Mouse (Mus musculus) bone marrow macrophage, adult 2 months (primary cell): ENCODE data around the gene Eif3c.

Experiments used
- CTCF ChIP-seq: IDR thresholded peaks from 2 replicates; pipeline ENCODE4 v1.5.1; 2012; ENCODE audit warnings: low read depth, mild to moderate bottlenecking, low read length, moderate library complexity
- POLR2A ChIP-seq: IDR thresholded peaks from 2 replicates; pipeline ENCODE4 v1.6.1; 2012; ENCODE audit warnings: mild to moderate bottlenecking, low read depth, low read length, borderline replicate concordance

GRCm38 (mm10) chr7:126595890-126596289 lies 29.7 kb upstream of the Eif3c start:
- TF ChIP-seq POLR2A (no peak), CTCF (no peak)
